Mouse (Mus musculus) small intestine, adult 2 months (tissue): ENCODE measurements at regions not wholly inside any gene's neighbourhood (a gene's known extent, or its start where the extent isn't known, plus 50 kb on each side); places are given as distances from the start of the nearest gene placed in this dataset.

Source experiments
- CTCF ChIP-seq: fragments of 200-500 bp; IDR thresholded peaks from 2 replicates; pipeline ENCODE4 v1.5.1; 2012; ENCODE audit warnings: low read depth, mild to moderate bottlenecking, control low read depth, inconsistent platforms, low read length, moderate library complexity, mixed read lengths; ENCODE audit not compliant: insufficient replicate concordance, insufficient read length; ENCODE audit errors: extremely low read depth
- POLR2A ChIP-seq: fragments of 200-500 bp; IDR thresholded peaks from 2 replicates; pipeline ENCODE4 v1.6.1; 2012; ENCODE audit warnings: low read depth, mild to moderate bottlenecking, control low read depth, inconsistent platforms, low read length, moderate library complexity

GRCm38 (mm10) chr4:40049086-40049485 lies 93.8 kb upstream of the Aco1 start:
- TF ChIP-seq CTCF = no peak
- TF ChIP-seq POLR2A = no peak
